Mouse (Mus musculus) erythroblast, embryonic 14.5 days (primary cell): ENCODE results near the gene Uxs1. TPM values are rescaled to one million over a fixed set of nuclear protein-coding genes. Genes with fewer than 3 reads are reported as not detected.

Experiments
- H3K27me3 ChIP-seq: 2 replicates; pipeline ENCODE4 v1.6.1; 2012; ENCODE audit warnings: inconsistent platforms; ENCODE audit not compliant: control insufficient read depth
- H3K36me3 ChIP-seq: 2 replicates; pipeline ENCODE4 v1.6.1; 2012; ENCODE audit warnings: mild to moderate bottlenecking, inconsistent platforms; ENCODE audit not compliant: control insufficient read depth
- H3K4me1 ChIP-seq: 2 replicates; pipeline ENCODE4 v1.6.1; 2012; ENCODE audit warnings: inconsistent platforms; ENCODE audit not compliant: control insufficient read depth
- H3K4me3 ChIP-seq: replicated peaks from 2 replicates; pipeline ENCODE3; 2012; ENCODE audit warnings: moderate library complexity, mild to moderate bottlenecking, inconsistent platforms
- H3K9me3 ChIP-seq: 2 replicates; pipeline ENCODE4 v1.6.1; 2012; ENCODE audit warnings: low read length, inconsistent platforms, mixed read lengths; ENCODE audit not compliant: control insufficient read depth
- GATA1 ChIP-seq: IDR thresholded peaks from 2 replicates; pipeline ENCODE4 v1.6.1; 2012; ENCODE audit warnings: low read length, inconsistent platforms, mixed read lengths
- TAL1 ChIP-seq: IDR thresholded peaks from 3 replicates; pipeline ENCODE4 v1.6.1; 2012; ENCODE audit warnings: low read length, inconsistent platforms, mixed read lengths
- polyA plus RNA-seq: library from polyadenylated mRNA; stranded (reverse); fragments of >175 nt; gene quantifications from 2 replicates; pipeline ENCODE4 v1.2.3, GENCODE M21; 2012

Uxs1 gene
- polyA plus RNA-seq, 1 experiment: 0.49 TPM

DNA sequence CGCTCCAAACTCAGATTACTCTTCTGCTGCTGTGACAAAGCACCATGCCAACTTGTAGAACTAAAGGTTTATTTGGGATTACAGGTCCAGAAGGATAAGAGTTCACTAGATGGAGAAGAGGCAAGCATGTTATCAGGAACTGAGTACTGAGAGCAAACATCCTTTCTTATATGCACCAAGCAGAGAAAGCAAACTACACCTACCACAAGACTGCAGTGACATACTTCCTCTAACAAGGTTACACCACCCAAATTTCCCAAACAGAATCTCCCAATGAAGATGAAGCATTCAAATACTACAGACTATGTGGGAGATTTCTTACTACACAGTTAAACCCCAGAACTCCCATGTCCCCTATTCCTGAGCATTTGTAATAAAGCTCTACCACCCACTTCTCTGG, 15.8 kb downstream of the Uxs1 start:
- no peak overlapping the region for H3K4me3 ChIP-seq
- H3K36me3 ChIP-seq: peaks cover 15% of the 10 kb centered on the region
- no peaks in the 10 kb centered on the region for H3K9me3 ChIP-seq
- H3K4me1 ChIP-seq: peaks cover 19% of the 10 kb centered on the region
- no peak for TF ChIP-seq TAL1
- TF ChIP-seq GATA1: no peak
- no peaks in the 10 kb centered on the region for H3K27me3 ChIP-seq

DNA sequence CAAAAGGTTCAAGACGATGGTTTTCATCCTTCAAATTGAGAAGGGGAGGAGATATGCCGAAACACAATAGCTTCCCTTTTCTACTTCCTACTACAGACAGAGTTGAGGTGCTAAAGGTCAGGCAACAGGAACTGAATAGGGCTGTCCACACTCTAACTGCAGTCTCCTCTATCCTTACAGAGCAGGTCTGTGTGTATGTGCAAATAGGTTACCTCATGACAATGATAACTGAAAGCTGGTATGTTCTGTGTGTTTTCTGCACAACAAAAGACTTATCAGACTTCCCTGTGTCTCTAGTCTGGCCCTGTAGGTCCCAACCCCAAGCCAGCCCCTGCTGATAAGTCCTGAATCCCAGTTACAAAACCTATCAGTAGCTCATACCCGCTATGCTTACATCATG, 16.5 kb downstream of the Uxs1 start:
- TF ChIP-seq TAL1 (no peak), GATA1 (no peak)
- Histone ChIP-seq H3K9me3 (no peaks in the 10 kb centered on the region), H3K27me3 (no peaks in the 10 kb centered on the region), H3K4me1 (peaks cover 19% of the 10 kb centered on the region), H3K4me3 (no peak overlapping the region), H3K36me3 (peaks cover 15% of the 10 kb centered on the region)

DNA sequence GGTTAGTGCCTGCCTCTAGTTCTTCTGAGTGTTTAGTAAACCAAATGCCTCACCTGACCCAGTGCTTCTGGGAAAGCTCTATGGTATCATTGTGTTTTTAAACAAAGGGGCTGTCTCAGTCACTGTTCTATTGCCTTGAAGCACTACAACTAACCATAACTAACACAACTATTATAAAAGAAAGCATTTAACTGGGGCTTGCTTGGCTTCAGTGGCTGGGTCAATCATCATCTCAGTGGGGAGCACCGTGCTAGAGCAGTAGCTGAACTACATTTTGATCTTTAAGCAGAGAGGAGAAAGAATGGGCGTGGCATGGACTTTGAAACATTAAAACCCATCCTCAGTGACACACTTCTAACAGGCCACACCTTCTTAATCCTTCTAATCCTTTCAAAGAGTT, 18.2 kb downstream of the Uxs1 start:
- H3K4me1 ChIP-seq: peaks cover 19% of the 10 kb centered on the region
- no peak overlapping the region for H3K4me3 ChIP-seq
- H3K36me3 ChIP-seq: peaks cover 17% of the 10 kb centered on the region
- H3K27me3 ChIP-seq: no peaks in the 10 kb centered on the region
- TF ChIP-seq GATA1: no peak
- no peak for TF ChIP-seq TAL1
- H3K9me3 ChIP-seq: no peaks in the 10 kb centered on the region

DNA sequence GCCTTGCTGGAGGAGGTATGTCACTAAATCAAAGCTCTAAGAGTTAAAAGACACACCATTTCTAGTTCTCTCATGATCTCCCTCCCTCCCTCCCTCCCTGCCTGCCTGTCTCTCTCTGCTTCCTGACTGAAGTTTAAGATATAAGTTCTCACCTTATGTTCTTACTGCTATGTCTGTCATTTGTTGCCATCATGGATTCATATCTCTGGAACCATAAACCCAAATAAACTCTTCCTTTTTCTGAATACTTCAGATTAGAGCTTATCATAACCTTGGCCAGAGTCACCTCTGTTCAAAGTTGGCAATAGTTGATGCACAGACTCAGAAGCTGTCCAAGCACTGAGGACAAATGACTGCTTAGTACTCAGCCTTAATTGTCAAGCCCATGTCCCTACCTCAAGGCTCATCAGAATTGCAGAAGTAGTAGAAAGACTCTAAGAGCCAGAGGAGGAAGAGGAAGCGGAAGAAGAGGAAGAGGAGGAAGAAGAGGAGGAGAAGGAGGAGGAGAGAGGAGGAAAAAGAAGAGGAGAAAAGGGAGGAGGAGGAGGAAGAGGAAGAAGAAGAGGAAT, 23.6 kb downstream of the Uxs1 start:
- Histone ChIP-seq H3K36me3 (peaks cover 38% of the 10 kb centered on the region), H3K9me3 (no peaks in the 10 kb centered on the region), H3K4me3 (no peak overlapping the region), H3K4me1 (no peaks in the 10 kb centered on the region), H3K27me3 (no peaks in the 10 kb centered on the region)
- TF ChIP-seq TAL1: no peak
- TF ChIP-seq GATA1: no peak

DNA sequence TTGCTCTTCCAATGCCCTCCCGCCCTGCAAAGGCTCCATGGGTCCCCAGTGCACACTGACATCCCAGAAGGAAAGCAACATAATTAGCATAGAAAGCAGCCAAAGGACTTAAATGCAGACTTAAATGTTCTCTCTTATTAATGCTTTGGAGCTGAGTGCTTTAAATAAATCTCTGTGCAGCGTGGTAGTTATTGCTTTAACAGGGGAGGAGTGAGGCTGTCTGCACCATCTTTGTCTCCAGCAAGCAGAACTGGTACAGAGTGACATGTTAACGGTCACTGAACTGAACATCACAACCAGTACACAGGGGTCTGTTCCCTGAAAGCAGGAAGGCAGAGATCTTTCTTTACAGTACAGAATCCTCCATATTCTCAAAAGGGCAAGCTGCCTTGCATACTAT, 29.6 kb downstream of the Uxs1 start:
- no peaks in the 10 kb centered on the region for H3K4me1 ChIP-seq
- peaks cover 55% of the 10 kb centered on the region for H3K36me3 ChIP-seq
- H3K9me3 ChIP-seq: no peaks in the 10 kb centered on the region
- H3K4me3 ChIP-seq: no peak overlapping the region
- H3K27me3 ChIP-seq: no peaks in the 10 kb centered on the region
- no peak for TF ChIP-seq GATA1
- TF ChIP-seq TAL1: no peak

DNA sequence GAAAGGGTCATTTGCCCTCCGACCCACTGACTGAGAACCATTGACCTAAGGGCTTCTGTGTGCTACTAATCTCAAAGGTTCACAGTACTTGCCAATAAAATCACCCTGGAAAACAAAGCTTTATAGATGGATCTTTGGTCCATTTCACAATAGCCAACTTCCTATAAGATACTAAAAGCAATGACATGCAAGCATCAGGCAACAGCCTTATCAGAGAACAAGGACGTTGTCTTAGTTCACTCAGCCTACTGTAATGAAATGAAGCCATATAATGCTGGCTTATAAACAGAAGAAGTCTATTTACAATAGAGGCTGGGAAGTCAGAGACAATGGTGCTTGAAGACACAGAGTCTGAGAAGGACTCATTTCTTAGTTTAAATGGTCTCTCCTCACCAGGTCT, 37.8 kb downstream of the Uxs1 start:
- peaks cover 59% of the 10 kb centered on the region for H3K36me3 ChIP-seq
- peaks cover 2% of the 10 kb centered on the region; the same call in 1 of the 2 replicates for H3K4me1 ChIP-seq
- H3K4me3 ChIP-seq: no peak overlapping the region
- no peaks in the 10 kb centered on the region for H3K27me3 ChIP-seq
- no peaks in the 10 kb centered on the region for H3K9me3 ChIP-seq
- no peak for TF ChIP-seq GATA1
- TF ChIP-seq TAL1: no peak

DNA sequence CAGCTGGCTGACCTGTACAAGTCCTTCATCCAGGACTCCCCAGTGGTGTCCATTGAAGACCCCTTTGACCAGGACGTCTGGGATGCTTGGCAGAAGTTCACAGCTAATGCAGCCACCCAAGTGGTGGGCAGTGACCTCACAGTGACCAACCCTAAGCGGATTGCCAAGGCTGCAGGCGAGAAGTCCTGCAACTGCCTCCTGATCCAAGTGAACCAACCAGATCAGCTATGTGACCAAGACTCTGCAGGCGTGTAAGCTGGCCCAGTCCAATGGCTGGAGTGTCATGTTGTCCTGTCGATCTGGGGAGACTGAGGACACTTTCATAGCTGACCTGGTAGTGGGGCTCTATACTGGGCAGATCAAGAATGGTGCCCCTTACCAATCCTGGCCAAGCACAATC, 40.9 kb downstream of the Uxs1 start:
- H3K27me3 ChIP-seq: no peaks in the 10 kb centered on the region
- H3K4me1 ChIP-seq: no peaks in the 10 kb centered on the region; the same call in 1 of the 2 replicates
- TF ChIP-seq TAL1 (no peak), GATA1 (no peak)
- H3K4me3 ChIP-seq: no peak overlapping the region
- no peaks in the 10 kb centered on the region for H3K9me3 ChIP-seq
- peaks cover 58% of the 10 kb centered on the region for H3K36me3 ChIP-seq

DNA sequence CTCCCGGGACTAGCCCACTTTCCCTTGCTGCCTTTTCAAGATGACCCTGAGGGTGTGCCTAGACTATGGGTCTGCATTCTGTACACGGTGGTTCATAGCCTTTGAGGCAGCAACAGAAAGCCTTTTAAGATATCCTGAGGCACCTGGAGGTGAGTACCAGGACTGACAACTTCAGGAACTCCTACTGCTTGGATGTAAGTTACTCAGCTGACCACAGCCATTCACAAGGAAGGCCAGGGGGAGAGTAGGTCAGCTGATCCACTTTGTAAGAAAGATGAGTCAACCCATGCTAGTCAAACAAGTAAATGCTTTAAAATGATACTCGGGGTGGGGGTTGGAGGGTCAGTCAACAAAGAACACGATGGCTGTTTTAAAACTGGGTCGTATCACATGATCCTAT, 42.3 kb downstream of the Uxs1 start:
- H3K4me3 ChIP-seq: no peak overlapping the region
- no peaks in the 10 kb centered on the region for H3K9me3 ChIP-seq
- H3K4me1 ChIP-seq: no peaks in the 10 kb centered on the region
- H3K27me3 ChIP-seq: no peaks in the 10 kb centered on the region
- H3K36me3 ChIP-seq: peaks cover 54% of the 10 kb centered on the region
- TF ChIP-seq GATA1 (no peak), TAL1 (no peak)

DNA sequence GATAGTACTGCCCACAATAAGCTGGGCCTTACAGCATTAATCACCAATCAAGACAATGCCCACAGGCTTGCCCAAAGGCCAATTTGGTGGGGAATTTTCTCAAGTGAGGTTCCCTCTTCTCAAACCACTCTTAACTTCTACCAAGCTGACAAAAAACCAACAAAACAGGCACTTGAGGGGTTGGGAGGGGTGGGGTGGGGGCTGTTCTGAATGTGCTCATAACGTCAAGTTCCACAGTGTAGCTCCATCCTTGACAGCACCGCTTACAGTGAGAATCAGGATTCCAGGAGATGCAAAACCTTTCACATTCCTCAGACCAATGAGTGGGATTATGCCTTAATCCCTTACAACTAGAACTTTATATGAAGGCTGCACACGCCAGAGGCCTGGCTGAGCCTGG, 44.4 kb downstream of the Uxs1 start:
- no peak for TF ChIP-seq TAL1
- no peak for TF ChIP-seq GATA1
- no peaks in the 10 kb centered on the region for H3K4me1 ChIP-seq
- H3K36me3 ChIP-seq: peaks cover 51% of the 10 kb centered on the region
- no peak overlapping the region for H3K4me3 ChIP-seq
- H3K27me3 ChIP-seq: no peaks in the 10 kb centered on the region
- H3K9me3 ChIP-seq: no peaks in the 10 kb centered on the region

DNA sequence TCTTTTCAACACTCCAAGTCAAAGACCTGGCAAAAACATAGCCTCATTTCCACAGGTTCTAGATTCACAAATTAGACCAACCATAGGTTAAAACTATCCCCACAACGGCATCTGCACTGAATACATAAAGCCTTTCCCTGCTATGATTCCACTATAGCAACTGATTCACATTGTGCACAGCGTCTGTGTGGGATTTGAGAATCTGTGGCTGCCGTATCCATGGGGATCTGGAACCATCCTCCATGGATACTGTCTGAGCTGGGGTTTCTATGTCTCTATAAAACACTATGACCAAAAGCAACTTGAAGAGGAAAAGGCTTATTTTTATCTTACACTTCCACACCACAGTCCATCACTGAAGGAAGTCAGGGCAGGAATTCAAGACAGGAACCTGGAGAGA, 44.9 kb downstream of the Uxs1 start:
- peaks cover 51% of the 10 kb centered on the region for H3K36me3 ChIP-seq
- H3K4me3 ChIP-seq: no peak overlapping the region
- H3K9me3 ChIP-seq: no peaks in the 10 kb centered on the region
- no peaks in the 10 kb centered on the region for H3K4me1 ChIP-seq
- no peaks in the 10 kb centered on the region for H3K27me3 ChIP-seq
- TF ChIP-seq TAL1 (no peak), GATA1 (no peak)
